Mouse (Mus musculus): Measurements from ENCODE around the gene Syt1.

- no peak for TF ChIP-seq CTCF (IDR thresholded peaks at IDR 0.05; ENCODE audit: borderline replicate concordance, insufficient read depth, low read length)
- TF ChIP-seq POLR2A (IDR thresholded peaks at IDR 0.05; ENCODE audit: low read depth, low read length) = no peak
Observed at GRCm38 (mm10) chr10:108579396-108579795, 431.4 kb downstream of the Syt1 start.

Data from embryonic fibroblast, embryonic 13.5 days (primary cell).